Mouse (Mus musculus): ENCODE measurements around the gene Ccdc116.

Gene Ccdc116

GRCm38 (mm10) chr16:17131191-17132088 is 15.6 kb downstream of the Ccdc116 start:
- peak; percentile 44 for DNase-seq (ENCODE audit: extremely low spot score)

- DNase-seq (ENCODE audit: extremely low spot score): peak; percentile 46
These were observed 19.7 kb downstream of the Ccdc116 start for GRCm38 (mm10) chr16:17127292-17127691.

DNA sequence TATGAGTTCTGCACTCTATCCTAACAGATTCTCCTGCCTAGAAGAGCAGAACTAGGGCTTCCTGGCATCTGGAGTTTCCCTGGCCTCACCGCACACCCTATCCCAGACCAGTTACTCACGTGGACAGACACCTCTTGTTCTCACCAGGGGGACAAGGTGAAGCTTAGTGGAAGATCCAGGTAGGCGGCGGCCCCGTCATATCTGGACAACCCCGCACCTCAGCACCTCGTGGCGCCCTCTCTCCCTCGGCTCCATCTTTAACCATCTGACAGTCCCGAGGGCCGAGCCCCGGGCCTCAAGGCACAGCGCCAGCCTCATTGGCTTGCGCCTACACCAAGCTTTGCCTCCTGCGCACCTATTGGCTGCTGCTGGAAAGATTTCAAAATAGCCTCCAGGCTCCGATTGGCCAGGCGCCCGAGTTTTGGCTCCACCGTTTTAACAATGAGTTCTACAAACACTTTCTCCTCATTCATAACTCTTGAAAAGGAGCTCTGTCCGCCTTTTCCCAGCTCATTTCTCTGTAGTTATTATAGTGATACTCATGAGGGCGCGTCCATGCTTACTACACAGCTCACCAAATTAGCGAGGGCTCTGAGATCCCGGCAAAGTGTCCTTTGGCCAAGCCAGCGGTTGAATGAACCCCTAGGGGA is 22.0 kb downstream of the Ccdc116 start, which contains the start of gene 2610318N02Rik:
Gene 2610318N02Rik, minus strand, starts transcription at position 297 of the 650 bp plus-strand sequence.
- DNase-seq (ENCODE audit: extremely low spot score): peak; percentile 88

GRCm38 (mm10) chr16:17124119-17124870 is 22.7 kb downstream of the Ccdc116 start:
- peak; percentile 90 for DNase-seq (ENCODE audit: extremely low spot score)

GRCm38 (mm10) chr16:17121569-17121968 is 25.5 kb downstream of the Ccdc116 start:
- DNase-seq (ENCODE audit: extremely low spot score): no peak

GRCm38 (mm10) chr16:17117309-17117799 is 29.7 kb downstream of the Ccdc116 start:
- DNase-seq (ENCODE audit: extremely low spot score): no peak

GRCm38 (mm10) chr16:17110771-17111743 is 36.0 kb downstream of the Ccdc116 start, which contains the start of gene Ppil2:
TSS of gene Ppil2 (minus strand) at chr16:17111257.
- DNase-seq (ENCODE audit: extremely low spot score): peak; percentile 82

- no peak for DNase-seq (ENCODE audit: extremely low spot score)
These were observed 42.4 kb downstream of the Ccdc116 start for GRCm38 (mm10) chr16:17104600-17104999.

- no peak for DNase-seq (ENCODE audit: extremely low spot score)
These were observed 44.3 kb downstream of the Ccdc116 start for GRCm38 (mm10) chr16:17102630-17103220.

DNA sequence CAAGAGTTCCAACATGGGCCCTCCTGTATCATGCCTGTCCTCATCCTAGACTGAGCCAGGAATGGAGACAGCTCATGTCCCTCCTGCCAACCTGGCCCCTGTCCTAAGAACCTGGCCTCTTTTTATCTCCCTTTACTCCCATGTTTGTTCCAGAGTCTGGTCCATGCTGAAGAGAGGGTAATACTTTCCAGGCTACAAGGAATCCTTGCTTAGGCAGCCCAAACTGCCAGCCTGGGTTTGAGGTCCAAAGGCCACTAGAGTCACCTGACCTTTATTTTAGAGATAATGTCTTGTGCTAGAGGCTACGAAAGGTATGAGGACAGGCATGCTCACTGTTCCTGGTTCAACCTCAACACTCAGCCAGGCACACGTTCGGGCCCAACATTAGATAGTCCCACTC is 50.1 kb downstream of the Ccdc116 start:
- no peak for DNase-seq (ENCODE audit: extremely low spot score)

Data from embryo, embryonic 9.5 days (tissue).